Mouse (Mus musculus) liver, adult 2 months (tissue): ENCODE results near the gene Olfr815. TPM values are rescaled to one million over a fixed set of nuclear protein-coding genes. Genes with fewer than 3 reads are reported as not detected.

ENCODE experiments used
- DNase-seq: peaks from one replicate; pipeline ENCODE4 v3.0.0-alpha.2; 2011; ENCODE audit warnings: low read depth, low spot score; ENCODE audit errors: extremely low read depth
- H3K27ac ChIP-seq: fragments of 200-500 bp; replicated peaks from 2 replicates; pipeline ENCODE4 v1.5.1; 2012; ENCODE audit warnings: low read depth, mild to moderate bottlenecking, control low read depth, inconsistent platforms, low read length; ENCODE audit not compliant: insufficient read depth
- H3K27me3 ChIP-seq: fragments of 200-500 bp; 2 replicates; pipeline ENCODE4 v1.6.1; 2012; ENCODE audit warnings: mild to moderate bottlenecking, moderate library complexity, low read length, inconsistent platforms; ENCODE audit not compliant: control insufficient read depth, insufficient read depth
- H3K36me3 ChIP-seq: fragments of 200-500 bp; 2 replicates; pipeline ENCODE4 v1.6.1; 2012; ENCODE audit warnings: low read length, inconsistent platforms; ENCODE audit not compliant: control insufficient read depth, insufficient read depth
- H3K4me1 ChIP-seq: fragments of 200-500 bp; 2 replicates; pipeline ENCODE4 v1.6.1; 2011; ENCODE audit warnings: low read length; ENCODE audit not compliant: control insufficient read depth, insufficient read depth
- H3K4me3 ChIP-seq: fragments of 200-500 bp; 2 replicates; pipeline ENCODE4 v1.5.1; 2011; ENCODE audit warnings: low read depth, mild to moderate bottlenecking, control low read depth, low read length, moderate library complexity; ENCODE audit not compliant: insufficient read depth
- H3K79me2 ChIP-seq: fragments of 200-500 bp; 2 replicates; pipeline ENCODE4 v1.6.1; 2012; ENCODE audit warnings: inconsistent platforms, mild to moderate bottlenecking, low read length, moderate library complexity; ENCODE audit not compliant: control insufficient read depth, insufficient read depth
- H3K9ac ChIP-seq: fragments of 200-500 bp; 2 replicates; pipeline ENCODE4 v1.6.1; 2012; ENCODE audit warnings: low read depth, mild to moderate bottlenecking, control low read depth, inconsistent platforms, low read length
- CTCF ChIP-seq: fragments of 200-500 bp; IDR thresholded peaks from 2 replicates; pipeline ENCODE4 v1.5.1; 2011; ENCODE audit warnings: low read depth, low read length, control low read depth
- POLR2A ChIP-seq: fragments of 200-500 bp; IDR thresholded peaks from 2 replicates; pipeline ENCODE4 v1.6.1; 2011; ENCODE audit warnings: low read length, control low read depth; ENCODE audit not compliant: insufficient read depth; ENCODE audit errors: extremely low read depth
- polyA plus RNA-seq: library from polyadenylated mRNA; depleted of rRNA; stranded (reverse); fragments of >200 nt; gene quantifications from 2 replicates; pipeline ENCODE4 v1.2.3, GENCODE M21; 2012; rRNA removed
- total RNA-seq: library from RNA; depleted of rRNA; stranded (reverse); fragments of >200 nt; gene quantifications from 2 replicates; pipeline ENCODE4 v1.2.3, GENCODE M21; 2014; rRNA removed

Gene Olfr815
- total and polyA plus RNA-seq, 2 experiments: not detected

DNA sequence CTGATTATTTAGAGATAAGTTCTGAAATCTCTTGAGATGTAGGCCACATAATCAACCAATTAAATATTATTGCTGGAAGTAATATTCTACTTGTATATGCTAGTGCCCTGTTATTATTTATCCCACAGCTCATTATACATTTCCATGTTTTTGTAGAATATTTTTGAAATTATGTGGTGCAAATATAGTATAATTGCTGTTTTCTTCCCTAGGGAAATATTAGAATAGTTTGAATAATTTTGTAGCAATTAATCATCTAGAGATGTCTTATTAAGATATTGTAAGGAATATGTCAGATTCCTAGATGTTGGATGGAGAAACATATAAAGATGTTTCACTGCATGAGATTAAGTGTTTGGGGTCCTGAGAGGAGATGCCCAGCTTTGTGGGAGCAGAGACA is 50.6 kb downstream of the Olfr815 start, which contains the start of gene Olfr813:
Gene Olfr813 (plus strand): TSS at position 301 of the 400 bp plus-strand sequence.
- Histone ChIP-seq H3K4me1 (no peaks in the 10 kb centered on the region), H3K27me3 (no peaks in the 10 kb centered on the region), H3K27ac (no peak within 1 kb of the TSS), H3K36me3 (no peaks in the 10 kb centered on the region), H3K9ac (no peak within 1 kb of the TSS), H3K79me2 (no peaks in the 10 kb centered on the region), H3K4me3 (no peak within 1 kb of the TSS)
- no peak for DNase-seq
- TF ChIP-seq CTCF (no peak), POLR2A (no peak)

Other genes with a start within 250 kb of the Olfr815 start
- not detected in 2 replicates for gene Olfr800, start 248.2 kb downstream of the Olfr815 start, total RNA-seq
- not detected in 2 replicates for gene Olfr800, start 248.2 kb downstream of the Olfr815 start, polyA plus RNA-seq
- gene Olfr801, start 232.0 kb downstream of the Olfr815 start, total RNA-seq: not detected in 2 replicates
- not detected in 2 replicates for gene Olfr801, start 232.0 kb downstream of the Olfr815 start, polyA plus RNA-seq
- gene Olfr802, start 217.7 kb downstream of the Olfr815 start, total RNA-seq: not detected in 2 replicates
- gene Olfr802, start 217.7 kb downstream of the Olfr815 start, polyA plus RNA-seq: not detected in 2 replicates
- gene Olfr803, start 211.6 kb downstream of the Olfr815 start, total RNA-seq: not detected in 2 replicates
- not detected in 2 replicates for gene Olfr803, start 211.6 kb downstream of the Olfr815 start, polyA plus RNA-seq
- gene Olfr804, start 202.7 kb downstream of the Olfr815 start, total RNA-seq: not detected in 2 replicates
- gene Olfr804, start 202.7 kb downstream of the Olfr815 start, polyA plus RNA-seq: not detected in 2 replicates
- not detected in 2 replicates for gene Olfr805, start 176.5 kb downstream of the Olfr815 start, total RNA-seq
- gene Olfr805, start 176.5 kb downstream of the Olfr815 start, polyA plus RNA-seq: not detected in 2 replicates
- not detected in 2 replicates for gene Olfr806, start 163.9 kb downstream of the Olfr815 start, total RNA-seq
- not detected in 2 replicates for gene Olfr806, start 163.9 kb downstream of the Olfr815 start, polyA plus RNA-seq
- not detected in 2 replicates for gene Olfr807, start 148.1 kb downstream of the Olfr815 start, total RNA-seq
- not detected in 2 replicates for gene Olfr807, start 148.1 kb downstream of the Olfr815 start, polyA plus RNA-seq
- not detected in 2 replicates for gene Olfr808, start 140.4 kb downstream of the Olfr815 start, total RNA-seq
- gene Olfr808, start 140.4 kb downstream of the Olfr815 start, polyA plus RNA-seq: not detected in 2 replicates
- gene Olfr809, start 131.2 kb downstream of the Olfr815 start, total RNA-seq: not detected in 2 replicates
- not detected in 2 replicates for gene Olfr809, start 131.2 kb downstream of the Olfr815 start, polyA plus RNA-seq
- not detected in 2 replicates for gene Olfr810, start 111.0 kb downstream of the Olfr815 start, total RNA-seq
- not detected in 2 replicates for gene Olfr810, start 111.0 kb downstream of the Olfr815 start, polyA plus RNA-seq
- gene Olfr811, start 101.5 kb downstream of the Olfr815 start, total RNA-seq: not detected in 2 replicates
- not detected in 2 replicates for gene Olfr811, start 101.5 kb downstream of the Olfr815 start, polyA plus RNA-seq
- not detected in 2 replicates for gene Olfr812, start 59.8 kb downstream of the Olfr815 start, total RNA-seq
- gene Olfr812, start 59.8 kb downstream of the Olfr815 start, polyA plus RNA-seq: not detected in 2 replicates
- gene Olfr813, start 50.5 kb downstream of the Olfr815 start, total RNA-seq: not detected in 2 replicates
- gene Olfr813, start 50.5 kb downstream of the Olfr815 start, polyA plus RNA-seq: not detected in 2 replicates
- gene Olfr814, start 26.0 kb downstream of the Olfr815 start, total RNA-seq: not detected in 2 replicates
- gene Olfr814, start 26.0 kb downstream of the Olfr815 start, polyA plus RNA-seq: not detected in 2 replicates
- gene Olfr816, start 9.7 kb upstream of the Olfr815 start, total RNA-seq: not detected in 2 replicates
- gene Olfr816, start 9.7 kb upstream of the Olfr815 start, polyA plus RNA-seq: not detected in 2 replicates
- not detected in 2 replicates for gene Olfr818, start 43.2 kb upstream of the Olfr815 start, total RNA-seq
- gene Olfr818, start 43.2 kb upstream of the Olfr815 start, polyA plus RNA-seq: not detected in 2 replicates
- not detected in 2 replicates for gene Olfr819, start 61.4 kb upstream of the Olfr815 start, total RNA-seq
- not detected in 2 replicates for gene Olfr819, start 61.4 kb upstream of the Olfr815 start, polyA plus RNA-seq
- not detected in 2 replicates for gene Olfr247, start 70.3 kb upstream of the Olfr815 start, total RNA-seq
- not detected in 2 replicates for gene Olfr247, start 70.3 kb upstream of the Olfr815 start, polyA plus RNA-seq
- gene Gm10310, start 79.2 kb upstream of the Olfr815 start, total RNA-seq: not detected in 2 replicates
- not detected in 2 replicates for gene Gm10310, start 79.2 kb upstream of the Olfr815 start, polyA plus RNA-seq
- gene Olfr820, start 106.8 kb upstream of the Olfr815 start, total RNA-seq: not detected in 2 replicates
- not detected in 2 replicates for gene Olfr820, start 106.8 kb upstream of the Olfr815 start, polyA plus RNA-seq
- not detected in 2 replicates for gene Olfr821, start 124.5 kb upstream of the Olfr815 start, total RNA-seq
- gene Olfr821, start 124.5 kb upstream of the Olfr815 start, polyA plus RNA-seq: not detected in 2 replicates
- gene Olfr822, start 165.3 kb upstream of the Olfr815 start, total RNA-seq: not detected in 2 replicates
- gene Olfr822, start 165.3 kb upstream of the Olfr815 start, polyA plus RNA-seq: not detected in 2 replicates
- gene Olfr823, start 209.5 kb upstream of the Olfr815 start, total RNA-seq: not detected in 2 replicates
- gene Olfr823, start 209.5 kb upstream of the Olfr815 start, polyA plus RNA-seq: not detected in 2 replicates
- not detected in 2 replicates for gene Olfr824, start 224.1 kb upstream of the Olfr815 start, total RNA-seq
- not detected in 2 replicates for gene Olfr824, start 224.1 kb upstream of the Olfr815 start, polyA plus RNA-seq